Mouse (Mus musculus) embryonic facial prominence, embryonic 12.5 days (tissue): ENCODE measurements around the gene Thoc6. TPM values are rescaled to one million over a fixed set of nuclear protein-coding genes. Genes with fewer than 3 reads are reported as not detected.

ENCODE experiments used
- ATAC-seq: fragments of 200-750 bp; cut with Nextera tagmentation; 2 replicates; pipeline ENCODE4 v1.8.0; 2017; ENCODE audit not compliant: insufficient number of reproducible peaks, insufficient read depth, low FRiP score, low TSS enrichment
- H3K27ac ChIP-seq: fragments of 300-500 bp; sonication (generic); 2 replicates; pipeline ENCODE4 v1.5.1; 2016; ENCODE audit warnings: mild to moderate bottlenecking
- H3K27me3 ChIP-seq: fragments of 300-500 bp; sonication (generic); 2 replicates; pipeline ENCODE4 v1.6.1; 2016; ENCODE audit warnings: mild to moderate bottlenecking, moderate library complexity
- H3K36me3 ChIP-seq: fragments of 300-500 bp; sonication (generic); 2 replicates; pipeline ENCODE4 v1.6.1; 2016; ENCODE audit warnings: mild to moderate bottlenecking
- H3K4me1 ChIP-seq: fragments of 300-500 bp; sonication (generic); 2 replicates; pipeline ENCODE4 v1.6.1; 2016
- H3K4me2 ChIP-seq: fragments of 300-500 bp; sonication (generic); replicated peaks from 2 replicates; pipeline ENCODE4 v1.6.1; 2016; ENCODE audit warnings: mild to moderate bottlenecking, moderate library complexity
- H3K4me3 ChIP-seq: fragments of 300-500 bp; sonication (generic); 2 replicates; pipeline ENCODE4 v1.5.1; 2016; ENCODE audit warnings: mild to moderate bottlenecking
- H3K9ac ChIP-seq: fragments of 300-500 bp; sonication (generic); 2 replicates; pipeline ENCODE4 v1.6.1; 2016; ENCODE audit warnings: mild to moderate bottlenecking, moderate library complexity
- H3K9me3 ChIP-seq: fragments of 300-500 bp; sonication (generic); 2 replicates; pipeline ENCODE4 v1.6.1; 2016; ENCODE audit warnings: mild to moderate bottlenecking, moderate library complexity
- WGBS: fragments of 180-500 bp; shearing (Covaris S2); methylation state at CpG from one replicate; pipeline ENCODE4 v1.1.7; 2016; 5-methylcytosine and 5-hydroxymethylcytosine counted together
- polyA plus RNA-seq: library from polyadenylated mRNA; unstranded; fragments of >200 nt; fragmentation: Nextera tagmentation; extraction: Ambion mirVana; gene quantifications from 2 replicates; pipeline ENCODE4 v1.2.1, GENCODE M21; 2016

Thoc6 gene
- polyA plus RNA-seq, 1 experiment from 2014 or later, result 49.6 TPM

DNA sequence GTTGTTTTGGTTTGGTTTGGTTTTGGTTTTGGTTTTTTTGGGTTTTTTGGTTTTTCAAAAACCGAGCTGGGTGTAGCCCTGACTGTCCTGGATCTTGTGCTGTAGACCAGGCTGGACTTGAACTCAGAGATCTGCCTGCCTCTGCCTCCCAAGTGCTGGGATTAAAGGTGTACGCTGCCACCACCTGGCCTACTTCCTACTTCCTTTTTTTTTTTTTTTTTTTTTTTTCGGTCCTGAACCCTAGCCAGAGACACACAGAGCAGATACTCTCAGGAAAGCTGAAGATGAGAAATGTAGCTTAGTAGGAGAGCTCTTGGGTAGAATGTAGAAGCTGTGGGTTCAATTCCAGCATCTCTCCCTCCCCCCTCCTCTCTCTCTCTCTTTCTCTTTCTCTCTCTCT, 15.2 kb downstream of the Thoc6 start:
- Histone ChIP-seq H3K36me3 (no peaks in the 10 kb centered on the region), H3K9ac (no peak overlapping the region), H3K27me3 (peaks cover 43% of the 10 kb centered on the region), H3K4me3 (no peak overlapping the region), H3K27ac (no peak overlapping the region), H3K4me2 (no peak overlapping the region), H3K9me3 (no peaks in the 10 kb centered on the region), H3K4me1 (no peaks in the 10 kb centered on the region)
- WGBS, result 68% methylated on average over 3 of the region's 3 CpGs
- ATAC-seq, result no peak

DNA sequence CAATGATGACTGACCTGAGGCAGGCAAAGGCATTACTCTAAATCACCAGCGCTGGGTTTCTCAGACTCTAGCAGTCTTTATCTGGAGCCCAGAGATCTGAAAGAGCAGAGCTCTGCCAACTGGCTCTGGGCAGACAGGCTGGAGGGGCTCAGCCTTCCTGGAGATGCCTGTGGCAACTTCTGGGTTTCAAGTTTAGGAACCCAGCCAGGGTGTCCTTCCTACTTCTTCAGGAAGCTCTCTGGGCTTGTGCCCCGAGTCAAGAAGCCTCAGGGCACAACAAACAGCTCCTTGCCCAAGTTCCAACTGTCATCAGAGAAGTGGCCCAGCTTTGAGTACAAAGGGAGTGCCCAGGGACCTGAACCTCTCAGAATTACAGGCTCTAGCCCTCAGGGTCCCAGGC, 19.3 kb downstream of the Thoc6 start:
- WGBS, result 60% methylated on average over 2 of the region's 2 CpGs
- no peak for ATAC-seq
- Histone ChIP-seq H3K36me3 (no peaks in the 10 kb centered on the region), H3K4me3 (no peak overlapping the region), H3K4me1 (no peaks in the 10 kb centered on the region), H3K27me3 (peaks cover 5% of the 10 kb centered on the region), H3K27ac (no peak overlapping the region), H3K9ac (no peak overlapping the region), H3K4me2 (no peak overlapping the region), H3K9me3 (no peaks in the 10 kb centered on the region)

DNA sequence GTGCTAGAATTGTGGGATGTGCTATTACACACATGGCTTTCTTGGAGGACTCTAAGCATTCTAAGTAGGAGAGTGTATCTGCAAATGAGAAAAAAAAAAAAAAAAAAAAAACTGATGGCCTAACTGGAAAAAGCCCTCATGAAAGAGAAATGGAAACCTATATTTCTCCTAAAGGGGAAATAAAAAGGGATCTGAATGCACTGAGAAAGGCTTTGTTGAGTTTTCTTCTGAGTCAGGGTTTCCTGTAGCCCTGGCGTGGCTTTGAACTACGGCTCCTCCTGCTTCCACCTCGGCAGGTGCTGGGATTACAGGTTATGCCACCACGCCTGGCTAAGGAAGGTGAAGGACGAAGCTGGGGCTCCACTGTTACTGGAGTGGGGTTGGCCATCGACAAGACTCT, 19.7 kb downstream of the Thoc6 start:
- H3K4me3 ChIP-seq, result no peak overlapping the region
- H3K9ac ChIP-seq, result no peak overlapping the region
- no peaks in the 10 kb centered on the region for H3K4me1 ChIP-seq
- ATAC-seq, result no peak
- H3K4me2 ChIP-seq, result no peak overlapping the region
- H3K27ac ChIP-seq, result no peak overlapping the region
- no peaks in the 10 kb centered on the region for H3K36me3 ChIP-seq
- H3K27me3 ChIP-seq, result peaks cover under 1% of the 10 kb centered on the region
- WGBS, result 65% methylated on average over 6 of the region's 6 CpGs
- no peaks in the 10 kb centered on the region for H3K9me3 ChIP-seq

DNA sequence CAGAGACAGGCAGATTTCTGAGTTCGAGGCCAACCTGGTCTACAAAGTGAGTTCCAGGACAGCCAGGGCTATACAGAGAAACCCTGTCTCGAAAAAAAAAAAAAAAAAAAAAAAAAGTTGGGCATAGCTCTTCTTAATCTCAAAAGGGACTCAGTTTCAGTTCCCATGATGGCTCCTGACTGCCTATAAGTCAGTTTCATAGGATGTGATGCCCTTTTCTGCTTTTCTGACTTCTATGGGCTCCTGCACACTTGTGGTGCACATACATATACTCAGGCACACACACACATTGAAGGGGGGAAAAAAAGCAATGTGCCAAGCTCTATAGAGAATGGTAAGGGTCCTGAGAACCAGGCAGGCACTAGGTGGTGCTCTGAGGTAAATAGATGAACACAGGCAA, 20.4 kb downstream of the Thoc6 start:
- Histone ChIP-seq H3K9ac (no peak overlapping the region), H3K27ac (no peak overlapping the region), H3K27me3 (no peaks in the 10 kb centered on the region; the same call in 1 of the 2 replicates), H3K4me1 (no peaks in the 10 kb centered on the region), H3K9me3 (no peaks in the 10 kb centered on the region), H3K4me3 (no peak overlapping the region), H3K4me2 (no peak overlapping the region), H3K36me3 (no peaks in the 10 kb centered on the region)
- ATAC-seq, result no peak
- 82% methylated on average over 1 of the region's 2 CpGs for WGBS

DNA sequence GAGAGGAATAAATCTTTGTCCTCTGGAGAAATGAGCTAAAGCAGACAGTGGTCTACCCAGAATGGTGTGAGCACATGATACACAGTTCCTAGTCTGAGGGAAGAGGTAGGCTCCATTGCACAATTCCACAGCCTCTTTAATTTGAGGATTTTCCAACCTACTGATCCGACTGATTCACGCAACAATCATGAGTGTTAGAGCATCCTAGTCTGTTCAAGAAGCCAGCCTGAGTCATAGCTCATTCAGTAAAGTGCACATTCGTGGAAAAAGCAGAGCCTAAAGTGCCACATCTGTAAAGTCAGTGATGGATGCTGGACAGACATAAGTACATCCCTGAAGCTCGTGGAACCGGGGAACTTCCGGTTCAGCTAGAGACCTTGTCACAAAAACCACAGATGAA, 22.3 kb downstream of the Thoc6 start:
- Histone ChIP-seq H3K27me3 (peaks cover 5% of the 10 kb centered on the region), H3K4me1 (no peaks in the 10 kb centered on the region), H3K4me2 (no peak overlapping the region), H3K36me3 (no peaks in the 10 kb centered on the region), H3K4me3 (no peak overlapping the region), H3K9me3 (no peaks in the 10 kb centered on the region), H3K9ac (no peak overlapping the region), H3K27ac (no peak overlapping the region)
- WGBS, result 81% methylated on average over 6 of the region's 6 CpGs
- ATAC-seq, result no peak

DNA sequence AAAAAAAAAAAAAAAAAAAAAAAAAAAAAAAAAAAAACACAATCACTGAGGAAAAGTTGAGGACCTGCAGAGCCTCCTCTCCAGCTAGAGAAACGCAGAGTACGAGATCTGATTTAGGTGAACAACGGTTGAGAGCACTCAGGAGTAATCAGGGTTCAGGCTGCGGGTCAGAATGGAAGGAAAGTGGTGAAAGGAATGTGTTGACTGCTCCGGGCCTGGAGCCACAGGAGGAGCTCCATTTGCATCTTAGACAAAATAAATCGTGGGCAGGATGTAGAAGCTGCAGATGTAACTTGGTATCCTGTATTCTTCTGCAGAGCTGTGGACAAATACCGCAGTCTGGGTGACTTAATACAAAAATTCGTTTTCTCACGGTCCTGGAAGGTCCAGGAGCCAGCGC, 27.8 kb downstream of the Thoc6 start:
- Histone ChIP-seq H3K36me3 (no peaks in the 10 kb centered on the region), H3K9me3 (peaks cover 4% of the 10 kb centered on the region; the same call in 1 of the 2 replicates), H3K4me2 (no peak overlapping the region), H3K9ac (no peak overlapping the region), H3K27ac (no peak overlapping the region), H3K4me3 (no peak overlapping the region), H3K27me3 (peaks cover 34% of the 10 kb centered on the region), H3K4me1 (peaks cover 8% of the 10 kb centered on the region; the same call in 1 of the 2 replicates)
- 28% methylated on average over 10 of the region's 10 CpGs for WGBS
- no peak for ATAC-seq

DNA sequence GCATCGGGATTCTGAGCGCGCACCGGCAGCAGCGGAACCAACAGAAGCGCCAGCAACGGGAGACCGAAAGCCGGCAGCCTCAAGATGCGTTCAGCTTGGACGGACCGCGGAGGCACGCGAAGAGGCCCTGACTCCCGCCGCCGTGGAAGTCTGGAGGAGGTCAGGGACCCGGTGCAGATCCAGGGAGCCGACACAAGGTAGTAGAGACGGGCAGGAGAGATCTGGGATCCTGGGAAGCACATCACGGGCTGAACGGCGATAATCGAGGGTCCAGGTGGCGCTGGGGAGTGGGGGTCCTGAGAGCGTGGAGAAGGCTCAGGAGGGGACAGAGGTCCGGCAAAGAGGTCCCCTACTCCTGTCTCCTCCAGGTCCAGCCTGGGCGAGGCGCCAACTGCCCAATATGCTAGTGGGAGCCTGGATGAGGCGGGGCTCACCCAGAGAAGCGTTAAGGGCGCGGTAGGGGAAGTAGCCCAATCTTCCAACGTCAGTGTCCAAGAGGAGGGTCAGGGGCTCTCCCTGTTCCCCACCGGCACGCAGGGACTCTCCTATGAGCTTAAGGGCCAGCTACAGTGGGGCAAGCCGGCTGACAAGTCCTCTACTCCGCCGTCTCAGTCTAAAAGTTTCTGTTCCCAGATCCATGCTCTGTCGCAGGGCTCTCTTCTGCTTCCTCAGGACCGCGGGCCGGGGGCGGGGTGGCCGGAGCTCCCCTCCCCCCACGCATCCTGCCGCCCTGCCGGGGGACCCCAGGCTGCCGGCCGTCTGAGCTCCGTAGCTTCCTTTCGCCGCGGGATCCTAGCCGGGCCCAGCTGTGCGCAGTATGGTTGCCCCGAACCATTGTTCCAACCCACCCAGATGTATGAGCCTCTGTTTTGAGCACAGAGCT, 28.8 kb downstream of the Thoc6 start, which contains the start of gene Mmp25:
TSS of gene Mmp25 (minus strand) at position 665 of the 883 bp plus-strand sequence.
- Histone ChIP-seq H3K4me3 (peak within 1 kb of the TSS; percentile 45), H3K4me2 (peak within 1 kb of the TSS; percentile 74), H3K9me3 (peaks cover 4% of the 10 kb centered on the region; the same call in 1 of the 2 replicates), H3K9ac (peak within 1 kb of the TSS; percentile 47), H3K27me3 (peaks cover 34% of the 10 kb centered on the region), H3K4me1 (peaks cover 8% of the 10 kb centered on the region; the same call in 1 of the 2 replicates), H3K36me3 (no peaks in the 10 kb centered on the region), H3K27ac (no peak within 1 kb of the TSS)
- under 1% methylated on average over 56 of the region's 58 CpGs for WGBS
- ATAC-seq, result peak; percentile 43; the same call in 1 of the 2 replicates

DNA sequence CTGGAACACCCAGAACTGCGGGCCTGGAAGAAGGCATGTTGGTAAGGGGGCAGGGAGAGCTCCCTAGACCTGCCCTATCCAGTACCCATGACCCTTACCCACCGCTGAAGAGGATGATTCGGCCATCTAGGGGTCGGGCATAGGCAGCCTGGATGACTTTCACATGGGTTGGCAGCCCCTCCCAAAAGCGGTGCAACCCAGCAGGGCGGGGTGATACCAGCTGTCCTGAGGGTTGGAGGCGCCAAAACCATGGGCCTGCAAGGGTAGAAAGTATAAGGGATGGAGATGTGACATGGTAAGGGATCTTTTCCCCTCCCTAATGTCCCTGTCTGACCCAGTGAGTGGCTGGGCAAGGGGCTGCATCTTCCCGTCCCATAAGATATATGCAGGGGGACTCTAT, 42.4 kb downstream of the Thoc6 start:
- Histone ChIP-seq H3K4me2 (no peak overlapping the region), H3K4me1 (no peaks in the 10 kb centered on the region; the same call in 1 of the 2 replicates), H3K4me3 (no peak overlapping the region), H3K27me3 (0 out of 2 replicates have a peak, but pooled peaks cover 8% of the 10 kb centered on the region), H3K9ac (no peak overlapping the region), H3K9me3 (no peaks in the 10 kb centered on the region), H3K36me3 (no peaks in the 10 kb centered on the region), H3K27ac (no peak overlapping the region)
- 82% methylated on average over 8 of the region's 8 CpGs for WGBS
- ATAC-seq, result no peak

DNA sequence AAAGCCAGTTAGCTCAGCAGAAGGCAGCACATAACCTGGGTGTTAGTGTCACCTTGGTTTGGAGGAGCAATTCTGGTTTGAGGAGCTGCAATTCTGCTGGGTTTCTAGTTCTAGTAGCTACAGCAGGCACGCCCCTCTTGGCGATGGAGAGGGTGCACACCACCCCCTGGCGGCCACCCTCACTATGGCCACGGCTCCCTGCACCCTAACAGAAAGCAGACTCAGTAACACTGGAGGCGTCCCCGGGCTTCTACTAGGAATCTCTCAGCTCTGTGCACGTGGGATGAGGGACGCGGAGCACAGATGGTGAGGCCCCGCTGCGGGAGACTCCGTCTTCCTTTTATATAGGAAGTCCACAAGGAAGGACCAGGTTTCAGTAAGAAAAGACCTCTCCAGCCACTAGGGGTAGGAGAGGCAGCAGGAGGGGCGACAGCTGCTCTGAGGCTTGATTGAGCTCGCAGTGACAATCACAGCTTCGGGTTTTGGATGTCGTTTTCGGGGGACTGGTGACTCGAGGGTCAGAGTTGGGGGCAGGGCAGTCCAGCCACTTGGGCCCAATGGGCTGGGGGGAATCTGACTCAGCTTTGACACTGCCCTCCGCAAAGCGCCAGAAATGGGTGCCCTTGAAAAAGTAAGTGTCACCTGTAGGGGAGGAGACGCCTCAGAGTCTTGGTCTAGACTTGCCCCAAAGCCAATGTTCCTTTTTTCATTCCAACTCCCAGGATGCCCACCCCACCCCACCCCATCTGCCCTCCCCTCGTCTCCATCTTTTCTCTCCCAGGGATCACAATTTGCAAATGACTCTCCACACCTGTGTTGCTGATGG, 43.3 kb downstream of the Thoc6 start:
- 17% methylated on average over 22 of the region's 22 CpGs for WGBS
- Histone ChIP-seq H3K36me3 (no peaks in the 10 kb centered on the region), H3K4me3 (peak overlapping the region; percentile 14; the same call in 1 of the 2 replicates), H3K9ac (peak overlapping the region; percentile 29; the same call in 1 of the 2 replicates), H3K4me1 (no peaks in the 10 kb centered on the region; the same call in 1 of the 2 replicates), H3K27ac (no peak overlapping the region), H3K9me3 (no peaks in the 10 kb centered on the region), H3K4me2 (peak overlapping the region; percentile 44), H3K27me3 (0 out of 2 replicates have a peak, but pooled peaks cover 8% of the 10 kb centered on the region)
- peak; percentile 65; the same call in 1 of the 2 replicates for ATAC-seq

DNA sequence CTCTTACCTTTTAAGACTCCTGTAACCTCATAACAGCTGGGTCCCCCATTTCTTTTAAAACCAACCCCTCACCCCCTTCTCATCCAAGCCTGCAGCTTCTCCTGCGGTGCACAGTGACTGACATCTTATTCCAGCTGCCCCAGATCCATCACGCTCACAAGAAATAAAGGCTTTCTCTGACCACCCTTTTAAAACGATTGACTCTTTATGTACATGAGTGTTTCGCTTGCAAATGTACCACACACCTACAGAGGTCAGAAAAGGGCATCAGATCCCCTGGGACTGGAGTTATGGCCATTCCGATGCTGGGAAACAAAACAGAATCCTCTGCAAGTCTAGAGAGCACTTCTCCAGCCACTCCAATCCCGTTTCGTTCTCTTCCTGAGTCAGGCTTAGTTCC, 45.9 kb downstream of the Thoc6 start:
- Histone ChIP-seq H3K9ac (no peak overlapping the region), H3K36me3 (no peaks in the 10 kb centered on the region), H3K27me3 (0 out of 2 replicates have a peak, but pooled peaks cover 8% of the 10 kb centered on the region), H3K4me1 (no peaks in the 10 kb centered on the region; the same call in 1 of the 2 replicates), H3K27ac (no peak overlapping the region), H3K4me2 (no peak overlapping the region), H3K9me3 (no peaks in the 10 kb centered on the region), H3K4me3 (no peak overlapping the region)
- 31% methylated on average over 7 of the region's 7 CpGs for WGBS
- no peak for ATAC-seq

DNA sequence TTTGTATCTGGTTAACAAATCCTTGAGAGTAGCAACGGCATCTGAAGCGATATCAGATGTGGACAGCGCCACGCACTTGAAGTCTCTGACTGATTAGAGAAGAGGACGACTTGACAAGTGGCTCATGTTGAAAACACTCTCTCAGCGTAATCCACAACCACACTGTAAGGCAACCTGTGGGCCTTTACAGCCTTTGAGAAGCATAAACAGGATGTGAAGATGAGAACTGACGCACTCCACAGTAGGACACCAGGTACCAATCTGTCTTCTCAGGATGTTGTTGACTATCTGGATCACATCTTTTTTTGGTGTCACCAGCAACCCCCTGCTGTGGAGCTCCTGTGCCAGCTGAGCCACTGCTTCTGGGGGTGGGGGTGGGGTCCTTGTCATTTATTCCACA, 53.3 kb downstream of the Thoc6 start:
- 84% methylated on average over 7 of the region's 7 CpGs for WGBS
- ATAC-seq, result no peak

More for the DNA sequence above, 53.3 kb downstream of the Thoc6 start:
- H3K4me3 ChIP-seq, result no peak overlapping the region
- H3K27me3 ChIP-seq, result no peaks in the 10 kb centered on the region
- no peak overlapping the region for H3K4me2 ChIP-seq
- H3K9me3 ChIP-seq, result no peaks in the 10 kb centered on the region
- no peaks in the 10 kb centered on the region for H3K36me3 ChIP-seq
- no peak overlapping the region for H3K27ac ChIP-seq
- no peaks in the 10 kb centered on the region for H3K4me1 ChIP-seq
- no peak overlapping the region for H3K9ac ChIP-seq
